Mouse (Mus musculus): ENCODE measurements at regions not wholly inside any gene's neighbourhood (a gene's known extent, or its start where the extent isn't known, plus 50 kb on each side); places are given as distances from the start of the nearest gene placed in this dataset.
A peak's percentile ranks its signal among the peaks of the same experiment; 100 is the strongest.

- no peak for DNase-seq (ENCODE audit: extremely low read depth, low read depth, low spot score)
These were observed 223.7 kb upstream of the Irx5 start for GRCm38 (mm10) chr8:92133484-92134406.

GRCm38 (mm10) chr8:92132949-92133348, 224.5 kb upstream of the Irx5 start:
- no peak for DNase-seq (ENCODE audit: extremely low read depth, low read depth, low spot score)

GRCm38 (mm10) chr8:92132526-92132925, 224.9 kb upstream of the Irx5 start:
- no peak for DNase-seq (ENCODE audit: extremely low read depth, low read depth, low spot score)

- peak; percentile 33 for DNase-seq (ENCODE audit: extremely low read depth, low read depth, low spot score)
These were observed 227.3 kb upstream of the Irx5 start for GRCm38 (mm10) chr8:92130025-92130557.

GRCm38 (mm10) chr8:92129241-92130015, 228.0 kb upstream of the Irx5 start:
- DNase-seq (ENCODE audit: extremely low read depth, low read depth, low spot score): peak; percentile 99

GRCm38 (mm10) chr8:92125631-92126030, 231.8 kb upstream of the Irx5 start:
- no peak for DNase-seq (ENCODE audit: extremely low read depth, low read depth, low spot score)

GRCm38 (mm10) chr8:92121296-92121695, 236.1 kb upstream of the Irx5 start:
- DNase-seq (ENCODE audit: extremely low read depth, low read depth, low spot score): no peak

- DNase-seq (ENCODE audit: extremely low read depth, low read depth, low spot score): no peak
These were observed 241.8 kb upstream of the Irx5 start for GRCm38 (mm10) chr8:92115479-92116267.

- no peak for DNase-seq (ENCODE audit: extremely low read depth, low read depth, low spot score)
These were observed 242.8 kb upstream of the Irx5 start for GRCm38 (mm10) chr8:92114311-92115275.

- no peak for DNase-seq (ENCODE audit: extremely low read depth, low read depth, low spot score)
These were observed 243.5 kb upstream of the Irx5 start for GRCm38 (mm10) chr8:92113901-92114300.

- no peak for DNase-seq (ENCODE audit: extremely low read depth, low read depth, low spot score)
These were observed 244.0 kb upstream of the Irx5 start for GRCm38 (mm10) chr8:92113386-92113785.

GRCm38 (mm10) chr8:92104561-92104960, 252.9 kb upstream of the Irx5 start:
- DNase-seq (ENCODE audit: extremely low read depth, low read depth, low spot score): no peak

GRCm38 (mm10) chr8:92102521-92102920, 254.9 kb upstream of the Irx5 start:
- peak; percentile 65 for DNase-seq (ENCODE audit: extremely low read depth, low read depth, low spot score)

- no peak for DNase-seq (ENCODE audit: extremely low read depth, low read depth, low spot score)
These were observed 262.1 kb upstream of the Irx5 start for GRCm38 (mm10) chr8:92095276-92095675.

GRCm38 (mm10) chr8:92084124-92084523, 273.3 kb upstream of the Irx5 start:
- DNase-seq (ENCODE audit: extremely low read depth, low read depth, low spot score): no peak

GRCm38 (mm10) chr8:92081900-92082299, 275.5 kb upstream of the Irx5 start:
- no peak for DNase-seq (ENCODE audit: extremely low read depth, low read depth, low spot score)

GRCm38 (mm10) chr8:92080852-92081251, 276.6 kb upstream of the Irx5 start:
- DNase-seq (ENCODE audit: extremely low read depth, low read depth, low spot score): no peak

GRCm38 (mm10) chr8:92077611-92078010, 275.7 kb upstream of the Irx3 start:
- no peak for DNase-seq (ENCODE audit: extremely low read depth, low read depth, low spot score)

GRCm38 (mm10) chr8:92072254-92072615, 270.4 kb upstream of the Irx3 start:
- DNase-seq (ENCODE audit: extremely low read depth, low read depth, low spot score): no peak

Data from fat pad, adult 2 months (tissue).